Mouse (Mus musculus) ES-Bruce4 (cell line): ENCODE results near the gene Slc7a14.

Source experiments
- CTCF ChIP-seq: IDR thresholded peaks from one replicate; pipeline ENCODE4 v1.8.1; 2011; ENCODE audit warnings: low read depth, low read length
- EP300 ChIP-seq: IDR thresholded peaks from 2 replicates; pipeline ENCODE4 v1.6.1; 2011; ENCODE audit warnings: low read depth, low read length; ENCODE audit not compliant: insufficient read depth

DNA sequence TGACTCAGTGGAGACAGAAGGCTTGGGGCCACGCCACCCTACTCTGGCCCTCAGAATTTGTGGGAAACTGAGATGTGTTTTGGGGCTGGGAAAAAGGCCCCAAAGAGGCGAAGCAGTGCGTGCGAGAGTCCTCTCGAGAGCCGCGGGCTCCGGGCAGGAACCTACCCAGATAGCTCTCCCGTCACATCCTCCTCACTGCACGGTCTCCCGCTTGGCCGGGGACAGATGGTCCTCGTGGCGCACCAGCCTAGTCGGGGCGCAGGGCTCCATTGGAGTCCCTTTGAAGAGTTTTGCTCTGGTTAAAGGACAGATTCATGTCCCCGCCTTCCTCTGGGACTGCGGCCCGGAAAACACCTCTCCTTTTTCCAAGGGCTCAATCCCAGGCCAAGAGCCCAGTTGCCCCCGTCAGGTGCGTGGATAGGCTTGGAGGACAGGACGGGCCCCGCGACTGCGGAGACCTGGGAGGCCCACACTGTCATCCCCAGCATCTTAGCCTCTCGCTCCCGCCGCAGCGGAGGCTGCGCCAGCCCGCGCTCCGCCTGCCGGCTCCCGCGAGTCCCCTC, 726 bp downstream of the Slc7a14 start:
- TF ChIP-seq CTCF: no peak
- no peak for TF ChIP-seq EP300
